Mouse (Mus musculus) C2C12 (cell line): ENCODE data around the gene Smyd1. TPM values are rescaled to one million over a fixed set of nuclear protein-coding genes. Genes with fewer than 3 reads are reported as not detected.

Source experiments
- H3K27me3 ChIP-seq: one replicate; pipeline ENCODE4 v1.6.1; 2011; ENCODE audit not compliant: control insufficient read depth, insufficient read depth, insufficient read length
- H3K36me3 ChIP-seq: one replicate; pipeline ENCODE4 v1.6.1; 2011; ENCODE audit not compliant: control insufficient read depth, insufficient read depth
- H3K4me3 ChIP-seq: one replicate; pipeline ENCODE4 v1.5.1; 2011; ENCODE audit warnings: mild to moderate bottlenecking, control low read depth; ENCODE audit not compliant: poor library complexity, insufficient read depth, severe bottlenecking
- H3K79me2 ChIP-seq: one replicate; pipeline ENCODE4 v1.6.1; 2011; ENCODE audit not compliant: control insufficient read depth, insufficient read depth
- H3K79me3 ChIP-seq: one replicate; pipeline ENCODE4 v1.6.1; 2011; ENCODE audit warnings: low read depth, control low read depth
- H3ac ChIP-seq: one replicate; pipeline ENCODE3; 2011; ENCODE audit warnings: low read depth; ENCODE audit not compliant: control insufficient read depth, insufficient read length
- CEBPB ChIP-seq: IDR thresholded peaks from one replicate; pipeline ENCODE4 v1.6.1; 2011; ENCODE audit warnings: low read depth, mild to moderate bottlenecking, control low read depth, moderate library complexity
- CTCF ChIP-seq: IDR thresholded peaks from one replicate; pipeline ENCODE4 v1.5.1; 2011; ENCODE audit not compliant: control insufficient read depth, insufficient read depth, insufficient read length
- FOSL1 ChIP-seq: IDR thresholded peaks from one replicate; pipeline ENCODE4 v1.8.0; 2011; ENCODE audit warnings: mild to moderate bottlenecking, low read length; ENCODE audit not compliant: poor library complexity, insufficient read depth, severe bottlenecking
- MAX ChIP-seq: IDR thresholded peaks from one replicate; pipeline ENCODE4 v1.6.1; 2011; ENCODE audit warnings: mild to moderate bottlenecking, control low read depth
- MYOD1 ChIP-seq: IDR thresholded peaks from one replicate; pipeline ENCODE4 v1.6.1; 2011; ENCODE audit warnings: low read depth; ENCODE audit not compliant: control insufficient read depth, insufficient read length
- MYOG ChIP-seq: IDR thresholded peaks from one replicate; pipeline ENCODE4 v1.6.1; 2011; ENCODE audit not compliant: control insufficient read depth, insufficient read length; ENCODE audit errors: extremely low read depth
- USF1 ChIP-seq: IDR thresholded peaks from one replicate; pipeline ENCODE4 v1.6.1; 2011; ENCODE audit warnings: low read depth, mild to moderate bottlenecking, control low read depth, moderate library complexity
- polyA plus RNA-seq: library from polyadenylated mRNA; unstranded; fragments of >200 nt; fragmentation: generic; extraction: Trizol; gene quantifications from one replicate; pipeline ENCODE4 v1.2.1, GENCODE M21; 2012; ENCODE audit warnings: missing spikeins

The Smyd1 gene
- polyA plus RNA-seq, 1 experiment = 7.1 TPM

- peaks cover 9% of the 10 kb centered on the region for H3K27me3 ChIP-seq
- no peaks in the 10 kb centered on the region for H3K79me2 ChIP-seq
- H3K4me3 ChIP-seq = no peak overlapping the region
- no peaks in the 10 kb centered on the region for H3K36me3 ChIP-seq
- H3ac ChIP-seq = no peak overlapping the region
- TF ChIP-seq CEBPB (no peak), USF1 (no peak), MYOD1 (no peak), FOSL1 (no peak), CTCF (no peak), MYOG (no peak), MAX (no peak)
- no peaks in the 10 kb centered on the region for H3K79me3 ChIP-seq
Measured at GRCm38 (mm10) chr6:71348006-71348405, 26.0 kb upstream of the Smyd1 start.

DNA sequence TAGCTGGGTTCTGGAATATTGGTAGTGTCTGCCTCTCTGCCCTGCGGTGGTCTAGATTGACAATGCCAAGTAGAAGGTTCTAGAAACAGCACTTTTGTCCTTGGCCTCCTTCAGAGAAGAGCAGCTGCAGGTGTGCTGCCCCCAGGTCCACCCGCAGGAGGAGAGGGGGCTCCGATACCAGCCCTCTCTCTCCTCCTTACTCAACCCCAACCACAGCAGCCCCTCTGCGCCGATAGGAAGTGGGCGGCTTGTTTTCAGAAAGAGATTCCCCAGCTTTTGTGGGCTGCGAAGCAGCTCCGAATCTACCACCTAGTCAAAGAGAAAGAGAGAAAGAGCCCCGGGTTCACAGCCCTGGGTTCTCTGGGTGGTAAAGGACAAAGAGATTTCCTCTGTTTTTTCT, 19.1 kb upstream of the Smyd1 start:
- Histone ChIP-seq H3K79me2 (no peaks in the 10 kb centered on the region), H3K4me3 (no peak overlapping the region), H3K79me3 (no peaks in the 10 kb centered on the region), H3ac (no peak overlapping the region), H3K36me3 (no peaks in the 10 kb centered on the region), H3K27me3 (peaks cover 8% of the 10 kb centered on the region)
- TF ChIP-seq MAX = no peak
- TF ChIP-seq CTCF = no peak
- no peak for TF ChIP-seq FOSL1
- TF ChIP-seq MYOG = no peak
- no peak for TF ChIP-seq CEBPB
- no peak for TF ChIP-seq MYOD1
- no peak for TF ChIP-seq USF1

- no peak for TF ChIP-seq MYOD1
- TF ChIP-seq USF1 = no peak
- TF ChIP-seq MAX = no peak
- no peak for TF ChIP-seq CEBPB
- TF ChIP-seq FOSL1 = no peak
- TF ChIP-seq MYOG = no peak
- TF ChIP-seq CTCF = no peak
- Histone ChIP-seq H3K79me2 (no peaks in the 10 kb centered on the region), H3K36me3 (no peaks in the 10 kb centered on the region), H3K4me3 (no peak overlapping the region), H3ac (no peak overlapping the region), H3K27me3 (peaks cover 8% of the 10 kb centered on the region), H3K79me3 (no peaks in the 10 kb centered on the region)
Measured at GRCm38 (mm10) chr6:71339351-71339750, 17.3 kb upstream of the Smyd1 start.

DNA sequence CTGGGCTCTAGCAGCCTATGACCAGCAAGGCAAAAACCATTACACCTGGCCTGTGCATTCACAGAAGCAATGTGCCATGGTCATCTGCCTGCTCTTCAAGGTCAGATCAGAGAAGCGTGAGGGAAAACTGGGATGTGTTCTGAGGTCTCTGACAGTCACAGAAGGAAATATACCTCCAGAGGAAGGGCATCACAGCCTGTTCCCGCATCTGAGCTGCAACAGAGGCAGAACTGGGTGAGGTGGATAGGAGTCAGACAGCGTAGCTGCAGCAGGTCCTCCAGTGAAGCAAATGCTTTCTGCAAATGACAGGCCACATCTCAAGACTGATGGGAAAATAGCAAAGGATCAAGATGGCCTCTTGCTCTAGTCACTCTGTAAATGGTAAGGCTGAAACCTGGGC, 16.9 kb upstream of the Smyd1 start:
- no peaks in the 10 kb centered on the region for H3K79me3 ChIP-seq
- H3ac ChIP-seq = no peak overlapping the region
- H3K36me3 ChIP-seq = no peaks in the 10 kb centered on the region
- TF ChIP-seq MYOG = no peak
- no peak for TF ChIP-seq CEBPB
- TF ChIP-seq MAX = no peak
- TF ChIP-seq USF1 = no peak
- no peak for TF ChIP-seq MYOD1
- TF ChIP-seq CTCF = no peak
- no peak for TF ChIP-seq FOSL1
- H3K79me2 ChIP-seq = no peaks in the 10 kb centered on the region
- no peak overlapping the region for H3K4me3 ChIP-seq
- H3K27me3 ChIP-seq = peaks cover 8% of the 10 kb centered on the region

GRCm38 (mm10) chr6:71337666-71338065, 15.6 kb upstream of the Smyd1 start:
- peaks cover 11% of the 10 kb centered on the region for H3K27me3 ChIP-seq
- H3K4me3 ChIP-seq = no peak overlapping the region
- no peak for TF ChIP-seq CTCF
- no peak for TF ChIP-seq MYOD1
- TF ChIP-seq FOSL1 = no peak
- H3K79me3 ChIP-seq = no peaks in the 10 kb centered on the region
- no peak overlapping the region for H3ac ChIP-seq
- H3K36me3 ChIP-seq = no peaks in the 10 kb centered on the region
- H3K79me2 ChIP-seq = no peaks in the 10 kb centered on the region

- Histone ChIP-seq H3K36me3 (no peaks in the 10 kb centered on the region), H3K79me3 (no peaks in the 10 kb centered on the region), H3ac (no peak overlapping the region), H3K27me3 (peaks cover 22% of the 10 kb centered on the region), H3K4me3 (no peak overlapping the region), H3K79me2 (no peaks in the 10 kb centered on the region)
- no peak for TF ChIP-seq CEBPB
- TF ChIP-seq MAX = no peak
- TF ChIP-seq USF1 = no peak
- TF ChIP-seq CTCF = no peak
- TF ChIP-seq MYOG = no peak
- no peak for TF ChIP-seq FOSL1
- no peak for TF ChIP-seq MYOD1
Measured at GRCm38 (mm10) chr6:71333578-71334273, 11.7 kb upstream of the Smyd1 start.
